Mouse (Mus musculus) megakaryocyte, adult 5-6 weeks (primary cell): ENCODE measurements around the gene Smarcb1. TPM values are rescaled to one million over a fixed set of nuclear protein-coding genes. Genes with fewer than 3 reads are reported as not detected.

Experiments used
- ATAC-seq: 2 replicates; pipeline ENCODE4 v1.8.0; 2016; ENCODE audit warnings: mild to moderate bottlenecking, inconsistent platforms; ENCODE audit not compliant: poor library complexity, severe bottlenecking
- total RNA-seq, 2 experiments: library from RNA; stranded (forward) in 1 of 2; stranded (reverse) in 1 of 2; fragments of 153-499, 151-499 nt in 1 of 2; fragments of 221-1000, 200-1000 nt in 1 of 2; gene quantifications; 2 replicates each; pipeline versions ENCODE4 v1.2.3 to v1.2.4; 2015 to 2017

Gene Smarcb1
- total RNA-seq, 2 experiments from 2014 or later = 46.2 to 48.4 TPM

DNA sequence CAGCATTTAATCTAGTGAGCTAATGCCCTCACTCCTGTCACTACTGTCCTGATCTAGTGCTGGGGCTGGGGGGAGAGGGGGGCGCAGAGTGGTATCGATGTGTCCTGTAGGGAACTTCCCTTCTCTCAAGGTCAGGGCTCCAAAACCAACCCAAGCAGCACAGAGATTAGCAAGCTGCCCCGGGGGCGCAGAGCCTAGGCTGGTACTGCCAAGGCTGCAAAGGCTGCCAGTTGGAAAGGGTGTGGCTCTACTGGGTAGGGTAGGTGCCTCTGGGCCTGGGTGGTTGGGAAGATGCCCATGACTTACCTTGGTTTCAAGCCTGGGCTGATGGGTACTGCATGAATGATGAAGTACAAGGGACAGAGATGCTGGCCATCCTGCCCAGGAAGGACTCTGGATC, 63.8 kb downstream of the Smarcb1 start:
- ATAC-seq = no peak

DNA sequence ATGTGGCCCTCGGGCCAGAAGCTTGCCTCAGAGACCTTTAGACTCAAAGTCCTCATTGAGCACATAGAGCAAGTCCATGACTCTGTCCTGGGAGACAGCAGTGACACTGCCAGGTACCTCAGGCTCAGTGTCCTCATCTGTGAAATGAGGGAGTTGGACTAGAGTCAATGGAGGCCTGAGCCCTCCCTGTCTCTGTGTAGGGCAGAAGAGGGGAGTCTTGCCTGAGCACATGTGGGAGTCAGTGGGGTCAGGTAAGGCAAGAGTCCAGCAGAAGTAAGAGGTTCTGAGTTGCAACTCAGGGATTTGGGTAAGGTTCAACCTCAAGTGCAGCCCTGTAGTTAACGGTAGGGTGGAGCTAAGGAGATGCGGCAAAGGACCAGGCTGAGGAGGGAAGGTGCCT, 64.4 kb downstream of the Smarcb1 start:
- ATAC-seq = no peak

DNA sequence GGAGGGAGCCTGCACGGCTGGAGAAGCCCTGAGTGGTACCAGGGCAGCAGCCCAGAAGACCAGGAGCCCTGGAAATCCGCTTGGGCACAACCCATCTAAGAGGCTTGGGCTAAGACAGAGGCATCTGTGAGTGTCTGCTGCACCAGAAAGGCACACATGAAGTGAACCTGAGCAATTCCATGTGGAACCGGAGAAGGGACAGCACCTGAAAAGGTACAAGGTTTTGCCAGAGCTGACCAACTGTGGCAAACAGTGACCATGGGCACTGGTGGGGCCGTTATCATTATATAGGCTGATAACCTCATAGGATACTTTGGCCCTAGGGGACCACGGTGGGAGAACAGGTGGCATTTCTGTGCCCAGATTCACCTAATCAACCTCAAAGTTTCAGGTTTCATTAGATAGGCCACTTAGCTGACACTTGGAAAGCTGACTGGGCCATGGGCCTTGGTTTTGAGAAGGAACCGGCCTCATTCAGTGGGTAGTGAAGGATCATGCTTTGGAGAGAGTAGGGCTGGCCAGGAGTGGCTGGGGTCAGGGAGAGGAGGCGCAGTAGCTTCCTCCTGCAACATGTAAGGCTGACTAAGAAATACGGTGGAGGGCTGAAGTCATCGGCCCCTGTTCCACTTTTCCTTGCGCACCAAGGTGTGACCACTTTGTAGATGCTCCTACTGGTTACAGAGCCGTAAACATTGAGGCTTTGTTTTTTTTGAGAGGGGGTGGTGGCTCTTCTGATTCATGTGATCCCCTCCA, 65.1 kb downstream of the Smarcb1 start:
- no peak for ATAC-seq

GRCm38 (mm10) chr10:75855416-75855981, 65.9 kb downstream of the Smarcb1 start:
- no peak for ATAC-seq

DNA sequence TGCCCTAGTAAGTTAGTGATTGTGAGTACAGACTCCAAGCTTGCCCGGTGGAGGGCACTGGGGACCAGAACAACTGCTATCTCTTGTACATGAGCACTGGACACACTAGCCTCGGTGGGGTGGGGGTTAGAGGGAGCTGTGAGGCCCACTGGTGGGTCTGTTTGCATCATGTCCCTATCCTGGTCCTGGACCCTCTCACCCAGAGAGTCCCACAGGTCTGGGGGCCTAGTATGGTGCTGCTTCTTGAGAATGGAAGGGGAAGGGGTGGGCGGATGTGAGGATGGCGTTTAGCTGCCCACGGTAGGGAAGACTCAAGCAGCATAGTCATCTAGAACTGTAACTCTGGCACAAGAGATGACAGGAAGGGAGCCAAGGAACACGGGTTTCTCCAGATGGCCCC, 66.6 kb downstream of the Smarcb1 start:
- no peak for ATAC-seq

DNA sequence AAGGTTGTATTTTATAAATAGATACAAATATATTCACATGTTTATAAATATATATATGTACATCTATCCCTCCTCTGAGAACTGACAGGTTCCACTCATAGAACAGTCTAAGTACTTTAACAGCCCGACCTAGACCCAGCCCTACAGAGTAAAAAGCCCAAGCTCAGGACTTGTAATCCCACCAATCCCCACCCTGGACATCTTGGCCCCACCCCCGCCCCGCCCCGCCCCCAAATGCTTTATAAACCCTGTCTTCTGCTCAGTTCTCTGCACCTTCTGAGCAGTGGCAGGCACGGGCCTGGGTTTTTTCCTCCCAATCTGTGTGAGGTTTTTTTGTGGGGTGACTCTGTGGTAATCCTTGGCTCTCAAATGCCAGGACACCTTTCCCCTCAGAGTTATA, 67.3 kb downstream of the Smarcb1 start:
- ATAC-seq = no peak

GRCm38 (mm10) chr10:75853452-75853851, 68.0 kb downstream of the Smarcb1 start:
- ATAC-seq = peak; percentile 84

DNA sequence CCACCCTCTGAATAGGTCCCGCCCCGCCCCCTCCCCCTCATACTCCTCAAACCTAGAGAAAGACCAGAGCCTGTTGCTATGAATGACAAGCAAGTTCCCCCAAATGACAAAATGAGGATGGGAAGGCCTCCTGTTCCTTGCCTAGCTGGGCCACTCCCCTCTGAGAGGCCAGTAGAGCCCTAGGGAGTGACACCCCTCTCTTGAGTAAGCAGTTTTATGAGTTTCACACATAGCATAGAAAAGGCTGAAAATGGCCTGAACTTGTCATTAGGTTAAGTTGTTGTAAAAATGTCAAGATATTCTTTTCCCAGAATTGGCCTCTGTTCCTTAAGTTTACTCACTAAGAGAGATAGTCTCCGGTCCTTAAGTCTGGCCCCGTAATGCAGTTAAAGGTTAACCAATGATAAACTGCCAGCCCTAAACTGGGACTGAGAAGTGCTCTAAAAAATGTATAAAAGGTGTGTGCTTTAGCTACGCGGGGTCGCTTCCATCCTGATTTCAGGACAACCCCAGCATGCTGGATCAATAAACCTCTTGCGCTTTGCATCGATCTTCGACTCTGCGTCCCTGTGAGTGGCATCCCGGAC, 68.8 kb downstream of the Smarcb1 start:
- ATAC-seq = no peak

- ATAC-seq = no peak
These were observed 69.7 kb downstream of the Smarcb1 start for GRCm38 (mm10) chr10:75851681-75852080.

- ATAC-seq = no peak
These were observed 70.3 kb downstream of the Smarcb1 start for GRCm38 (mm10) chr10:75851076-75851475.

- ATAC-seq = no peak
These were observed 73.0 kb downstream of the Smarcb1 start for GRCm38 (mm10) chr10:75848382-75848781.

Other genes with a start within 250 kb of the Smarcb1 start
- gene Cabin1, start 157.3 kb downstream of the Smarcb1 start, total RNA-seq (2015) = 23.7 and 24.0 TPM in 2 replicates
- gene Cabin1, start 157.3 kb downstream of the Smarcb1 start, total RNA-seq (2017) = 19.4 and 20.7 TPM in 2 replicates
- 30.0 and 31.4 TPM in 2 replicates for gene Ddt, start 148.2 kb downstream of the Smarcb1 start, total RNA-seq (2015)
- 24.7 and 28.4 TPM in 2 replicates for gene Ddt, start 148.2 kb downstream of the Smarcb1 start, total RNA-seq (2017)
- not detected in 2 replicates for gene Gm20441, start 140.7 kb downstream of the Smarcb1 start, total RNA-seq (2015)
- gene Gm20441, start 140.7 kb downstream of the Smarcb1 start, total RNA-seq (2017) = not detected in 2 replicates
- 1.4 and 2.7 TPM in 2 replicates for gene Gstt3, start 140.2 kb downstream of the Smarcb1 start, total RNA-seq (2015)
- 1.5 and 1.6 TPM in 2 replicates for gene Gstt3, start 140.2 kb downstream of the Smarcb1 start, total RNA-seq (2017)
- gene Gstt1, start 123.0 kb downstream of the Smarcb1 start, total RNA-seq (2015) = 0.78 TPM in 1 of 2 replicates, not detected in the other
- not detected in 2 replicates for gene Gstt1, start 123.0 kb downstream of the Smarcb1 start, total RNA-seq (2017)
- not detected in 2 replicates for gene Gstt4, start 99.1 kb downstream of the Smarcb1 start, total RNA-seq (2015)
- gene Gstt4, start 99.1 kb downstream of the Smarcb1 start, total RNA-seq (2017) = not detected in 2 replicates
- gene Gstt2, start 84.2 kb downstream of the Smarcb1 start, total RNA-seq (2015) = 4.7 and 5.9 TPM in 2 replicates
- 1.8 and 4.7 TPM in 2 replicates for gene Gstt2, start 84.2 kb downstream of the Smarcb1 start, total RNA-seq (2017)
- 68.9 and 73.4 TPM in 2 replicates for gene Mif, start 61.4 kb downstream of the Smarcb1 start, total RNA-seq (2015)
- 87.4 and 123 TPM in 2 replicates for gene Mif, start 61.4 kb downstream of the Smarcb1 start, total RNA-seq (2017)
- 0.41 and 0.89 TPM in 2 replicates for gene Derl3, start 28.2 kb downstream of the Smarcb1 start, total RNA-seq (2015)
- not detected in 2 replicates for gene Derl3, start 28.2 kb downstream of the Smarcb1 start, total RNA-seq (2017)
- gene Chchd10, start 11.5 kb upstream of the Smarcb1 start, total RNA-seq (2015) = 7.1 and 9.3 TPM in 2 replicates
- gene Chchd10, start 11.5 kb upstream of the Smarcb1 start, total RNA-seq (2017) = 8.1 and 15.7 TPM in 2 replicates
- gene Mmp11, start 14.9 kb upstream of the Smarcb1 start, total RNA-seq (2015) = not detected in 2 replicates
- not detected in 2 replicates for gene Mmp11, start 14.9 kb upstream of the Smarcb1 start, total RNA-seq (2017)
- gene Gm867, start 19.1 kb upstream of the Smarcb1 start, total RNA-seq (2015) = 0.48 and 0.83 TPM in 2 replicates
- gene Gm867, start 19.1 kb upstream of the Smarcb1 start, total RNA-seq (2017) = 0.16 TPM in 1 of 2 replicates, not detected in the other
- gene Vpreb3, start 21.4 kb upstream of the Smarcb1 start, total RNA-seq (2015) = 0.48 TPM in 1 of 2 replicates, not detected in the other
- not detected in 2 replicates for gene Vpreb3, start 21.4 kb upstream of the Smarcb1 start, total RNA-seq (2017)
- gene Gm5134, start 32.9 kb upstream of the Smarcb1 start, total RNA-seq (2015) = 0.47 TPM in 1 of 2 replicates, not detected in the other
- 0.11 TPM in 1 of 2 replicates, not detected in the other for gene Gm5134, start 32.9 kb upstream of the Smarcb1 start, total RNA-seq (2017)
- gene Zfp280b, start 111.0 kb upstream of the Smarcb1 start, total RNA-seq (2015) = 4.5 and 5.9 TPM in 2 replicates
- gene Zfp280b, start 111.0 kb upstream of the Smarcb1 start, total RNA-seq (2017) = 3.0 and 8.9 TPM in 2 replicates
- not detected in 2 replicates for gene Slc5a4b, start 189.3 kb upstream of the Smarcb1 start, total RNA-seq (2015)
- not detected in 2 replicates for gene Slc5a4b, start 189.3 kb upstream of the Smarcb1 start, total RNA-seq (2017)
- gene Slc5a4a, start 225.8 kb upstream of the Smarcb1 start, total RNA-seq (2015) = not detected in 2 replicates
- gene Slc5a4a, start 225.8 kb upstream of the Smarcb1 start, total RNA-seq (2017) = not detected in 2 replicates